Comparison of ENCODE assay signal across 12 mouse cellular contexts in genomic region chr16:3240982-3241719, GRCm38 (mm10).
DNase-seq lines count a peak whose midpoint lies in the region; ATAC-seq and TF ChIP-seq lines count a peak whose summit lies in the region.
"Had no signal": no experiment of that assay in that cellular context is flagged by ENCODE, and none has a peak within 500 bp of the region (broad histone marks: within the 10 kb centered on the region; RNA-seq: fewer than 3 reads in every experiment).

No protein-coding gene starts in this region.

- TF ChIP-seq CTCF in lung, embryonic 14.5 days (IDR thresholded peaks at IDR 0.05; ENCODE audit: low read depth): no peak
- no peak for TF ChIP-seq CTCF in midbrain, postnatal 0 days (IDR thresholded peaks at IDR 0.05)
- TF ChIP-seq CTCF in layer of hippocampus, adult 2 months (conservative IDR thresholded peaks at IDR 0.05): no peak

- no peaks in the 10 kb centered on the region for H3K36me3 ChIP-seq in forebrain, embryonic 15.5 days
- no peaks in the 10 kb centered on the region for H3K36me3 ChIP-seq in forebrain, embryonic 14.5 days (ENCODE audit: control insufficient read depth, insufficient read depth, low read length)
- H3K36me3 ChIP-seq in lung, embryonic 14.5 days (ENCODE audit: insufficient read depth): no peaks in the 10 kb centered on the region
- H3K36me3 ChIP-seq in intestine, embryonic 16.5 days (ENCODE audit: control insufficient read depth, insufficient read depth, low read length): no peaks in the 10 kb centered on the region
- no peaks in the 10 kb centered on the region for H3K36me3 ChIP-seq in midbrain, postnatal 0 days (ENCODE audit: insufficient read depth, low read length)

- no peak overlapping the region for H3K4me3 ChIP-seq in forebrain, embryonic 15.5 days
- no peak overlapping the region for H3K4me3 ChIP-seq in forebrain, embryonic 14.5 days (ENCODE audit: low read depth, low read length)
- no peak overlapping the region for H3K4me3 ChIP-seq in lung, embryonic 14.5 days (ENCODE audit: low read depth, low read length)
- H3K4me3 ChIP-seq in intestine, embryonic 16.5 days (ENCODE audit: low read length): no peak overlapping the region
- no peak overlapping the region for H3K4me3 ChIP-seq in midbrain, postnatal 0 days (ENCODE audit: low read depth, low read length)
- no peak overlapping the region for H3K4me3 ChIP-seq in layer of hippocampus, adult 2 months
- H3K4me3 ChIP-seq: left cerebral cortex, adult 2 months had no signal

- no peak for DNase-seq in forebrain, embryonic 14.5 days (ENCODE audit: low spot score)
- no peak for DNase-seq in lung, embryonic 14.5 days
- no peak for DNase-seq in lung, postnatal 10 days
- DNase-seq in midbrain, postnatal 0 days (ENCODE audit: low spot score): no peak
- no peak for DNase-seq in layer of hippocampus, adult 2 months (ENCODE audit: low spot score in 2 of 2)
- DNase-seq in spleen, postnatal 14 days (ENCODE audit: low spot score in 2 of 2): no peak
- DNase-seq: cerebellum, postnatal 25 days; retina, postnatal 1 day had no signal

- ATAC-seq in forebrain, embryonic 15.5 days (replicated peaks): peak; percentile 24; the same call in 1 of the 2 replicates
- ATAC-seq in forebrain, embryonic 14.5 days: no peak
- ATAC-seq in lung, embryonic 14.5 days (ENCODE audit: insufficient read depth): 0 out of 2 replicates have a peak, but pooled peaks have one; percentile 3
- peak; percentile 20; the same call in 1 of the 2 replicates for ATAC-seq in intestine, embryonic 16.5 days
- ATAC-seq in midbrain, postnatal 0 days (ENCODE audit: low FRiP score): 0 out of 2 replicates have a peak, but pooled peaks have one; percentile 10

- no peak overlapping the region for H3K9ac ChIP-seq in forebrain, embryonic 15.5 days (replicated peaks)
- H3K9ac ChIP-seq in forebrain, embryonic 14.5 days (ENCODE audit: low read length): no peak overlapping the region
- H3K9ac ChIP-seq in lung, embryonic 14.5 days: no peak overlapping the region
- H3K9ac ChIP-seq in intestine, embryonic 16.5 days (ENCODE audit: low read depth, low read length): no peak overlapping the region
- H3K9ac ChIP-seq in midbrain, postnatal 0 days (replicated peaks; ENCODE audit: low read length, poor library complexity, severe bottlenecking): no peak overlapping the region

- H3K4me1 ChIP-seq in forebrain, embryonic 15.5 days: no peaks in the 10 kb centered on the region
- no peaks in the 10 kb centered on the region for H3K4me1 ChIP-seq in forebrain, embryonic 14.5 days (ENCODE audit: control insufficient read depth, insufficient read depth, low read length)
- H3K4me1 ChIP-seq in lung, embryonic 14.5 days (ENCODE audit: insufficient read depth): no peaks in the 10 kb centered on the region
- H3K4me1 ChIP-seq in intestine, embryonic 16.5 days (ENCODE audit: control insufficient read depth, insufficient read depth, low read length): no peaks in the 10 kb centered on the region
- H3K4me1 ChIP-seq in midbrain, postnatal 0 days (ENCODE audit: insufficient read depth, low read length): no peaks in the 10 kb centered on the region

- H3K27ac ChIP-seq in forebrain, embryonic 15.5 days (replicated peaks): no peak overlapping the region
- H3K27ac ChIP-seq in forebrain, embryonic 14.5 days (ENCODE audit: low read depth, low read length): no peak overlapping the region
- no peak overlapping the region for H3K27ac ChIP-seq in lung, embryonic 14.5 days (ENCODE audit: low read depth)
- no peak overlapping the region for H3K27ac ChIP-seq in intestine, embryonic 16.5 days (ENCODE audit: low read length)
- no peak overlapping the region for H3K27ac ChIP-seq in midbrain, postnatal 0 days (ENCODE audit: low read depth, low read length)
- no peak overlapping the region for H3K27ac ChIP-seq in layer of hippocampus, adult 2 months
- H3K27ac ChIP-seq: left cerebral cortex, adult 2 months; macrophage had no signal

- 71% methylated on average over 5 of the region's 5 CpGs for WGBS in forebrain, embryonic 15.5 days
- WGBS in forebrain, embryonic 14.5 days: 72% methylated on average over 5 of the region's 5 CpGs
- 63% methylated on average over 5 of the region's 5 CpGs for WGBS in lung, embryonic 14.5 days
- 71% methylated on average over 5 of the region's 5 CpGs for WGBS in intestine, embryonic 16.5 days
- 63% methylated on average over 5 of the region's 5 CpGs for WGBS in midbrain, postnatal 0 days

- H3K9me3 ChIP-seq in forebrain, embryonic 15.5 days: peaks cover 71% of the 10 kb centered on the region
- H3K9me3 ChIP-seq in forebrain, embryonic 14.5 days (replicated peaks; ENCODE audit: control insufficient read depth, low read length): peaks cover 62% of the 10 kb centered on the region
- H3K9me3 ChIP-seq in lung, embryonic 14.5 days (ENCODE audit: low read depth, low read length): peaks cover 54% of the 10 kb centered on the region
- H3K9me3 ChIP-seq in intestine, embryonic 16.5 days (ENCODE audit: control insufficient read depth, low read length): peaks cover 35% of the 10 kb centered on the region
- peaks cover 54% of the 10 kb centered on the region for H3K9me3 ChIP-seq in midbrain, postnatal 0 days (ENCODE audit: low read length)

- H3K4me2 ChIP-seq in forebrain, embryonic 15.5 days (replicated peaks): no peak overlapping the region
- no peak overlapping the region for H3K4me2 ChIP-seq in forebrain, embryonic 14.5 days (ENCODE audit: low read length)
- H3K4me2 ChIP-seq in lung, embryonic 14.5 days: no peak overlapping the region
- H3K4me2 ChIP-seq in intestine, embryonic 16.5 days (ENCODE audit: low read depth, low read length): no peak overlapping the region
- no peak overlapping the region for H3K4me2 ChIP-seq in midbrain, postnatal 0 days (ENCODE audit: low read depth, low read length, poor library complexity, severe bottlenecking)

- no peaks in the 10 kb centered on the region for H3K27me3 ChIP-seq in forebrain, embryonic 15.5 days
- H3K27me3 ChIP-seq in forebrain, embryonic 14.5 days (replicated peaks; ENCODE audit: control insufficient read depth, insufficient read depth, low read length): no peaks in the 10 kb centered on the region
- H3K27me3 ChIP-seq in lung, embryonic 14.5 days (ENCODE audit: insufficient read depth, low read length): no peaks in the 10 kb centered on the region
- H3K27me3 ChIP-seq in intestine, embryonic 16.5 days (replicated peaks; ENCODE audit: control insufficient read depth, insufficient read depth, low read length): no peaks in the 10 kb centered on the region
- H3K27me3 ChIP-seq in midbrain, postnatal 0 days (ENCODE audit: insufficient read depth, low read length): no peaks in the 10 kb centered on the region
